Mouse (Mus musculus) adrenal gland, postnatal 14 days (tissue): ENCODE data around the gene Chaf1a. TPM values are rescaled to one million over a fixed set of nuclear protein-coding genes. Genes with fewer than 3 reads are reported as not detected.

ENCODE experiments used
- DNase-seq: peaks from one replicate; pipeline ENCODE4 v3.0.0; 2021; ENCODE audit warnings: mixed read lengths
- long read RNA-seq, 2 experiments: library from polyadenylated mRNA; stranded (forward); transcript quantifications; one replicate each; pipeline ENCODE4 v2.0.0; 2021
- total RNA-seq: library from RNA; stranded (reverse); gene quantifications from 2 replicates; pipeline ENCODE4 v1.2.3, GENCODE M21; 2021

Gene Chaf1a
- 8.3 and 10.2 TPM in 2 replicates for total RNA-seq
- long read RNA-seq, experiment 1, full-length matches to known transcripts: 27 of 30 reads
- long read RNA-seq, experiment 1, partial matches to known transcripts: 3 of 30 reads
- long read RNA-seq, experiment 1, other reads (novel, unspliced or antisense): 0 of 30 reads
- long read RNA-seq, experiment 2, full-length matches to known transcripts: 13 of 17 reads
- long read RNA-seq, experiment 2, partial matches to known transcripts: 3 of 17 reads
- long read RNA-seq, experiment 2, other reads (novel, unspliced or antisense): 1 of 17 reads

DNA sequence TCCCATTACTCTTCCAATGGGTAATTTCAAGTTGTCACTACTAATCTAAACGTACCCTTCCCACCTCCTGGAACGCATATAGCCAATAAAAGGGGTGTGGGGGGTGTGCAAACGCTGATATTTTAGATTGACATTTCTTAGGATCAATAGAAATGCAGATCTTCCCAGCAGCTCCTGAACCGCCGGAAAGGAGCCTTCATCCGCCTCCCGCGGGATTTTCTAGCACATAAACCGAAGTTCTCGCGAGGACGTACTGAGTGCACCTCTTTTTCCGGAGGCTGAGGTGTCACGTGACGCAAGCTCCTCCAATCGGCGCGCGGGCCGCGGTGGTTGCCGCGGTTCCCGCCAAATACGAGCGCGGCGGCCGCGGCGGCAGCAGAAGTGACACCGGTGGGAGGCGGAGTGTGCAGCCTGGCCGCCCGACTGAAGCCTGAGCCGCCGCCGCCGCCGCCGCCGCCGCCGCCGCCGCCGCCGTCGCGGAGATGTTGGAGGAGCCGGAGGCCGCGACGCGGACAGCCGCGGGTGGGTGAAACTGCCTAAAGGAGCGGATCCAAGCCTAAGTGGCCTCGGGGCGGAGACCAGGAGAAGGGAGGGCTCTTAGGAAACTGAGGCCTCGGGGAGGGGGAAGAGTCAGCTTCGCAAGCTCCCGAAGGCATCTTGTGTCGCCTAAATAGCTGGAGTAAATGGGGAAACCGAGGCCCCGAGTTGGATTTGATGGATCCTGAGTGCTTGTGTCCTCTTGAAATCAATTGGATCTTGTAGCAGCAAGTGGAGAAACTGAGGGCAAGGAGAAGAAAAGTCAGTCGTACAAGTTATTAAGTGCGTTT is at the start of gene Chaf1a:
Chaf1a (plus strand) TSS at position 410 of the 827 bp plus-strand sequence.
- DNase-seq: peak; percentile 98

DNA sequence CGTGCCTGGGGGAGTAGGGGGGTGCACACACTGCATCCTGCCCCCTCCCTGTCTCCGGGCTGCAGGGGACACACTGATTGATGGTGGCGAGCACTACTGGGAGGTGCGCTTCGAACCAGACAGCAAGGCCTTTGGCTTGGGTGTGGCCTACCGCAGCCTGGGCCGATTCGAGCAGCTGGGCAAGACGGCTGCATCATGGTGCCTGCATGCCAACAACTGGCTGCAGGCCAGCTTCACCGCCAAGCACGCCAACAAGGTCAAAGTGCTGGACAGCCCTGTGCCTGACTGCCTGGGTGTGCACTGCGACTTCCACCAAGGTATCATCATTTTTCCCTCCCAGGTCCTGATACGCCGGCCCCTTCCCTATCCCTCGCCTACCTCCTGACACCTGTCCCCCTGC is 44.2 kb upstream of the Chaf1a start:
- peak; percentile 86 for DNase-seq

GRCm38 (mm10) chr17:55999794-56000499 is 40.3 kb upstream of the Chaf1a start:
- no peak for DNase-seq

DNA sequence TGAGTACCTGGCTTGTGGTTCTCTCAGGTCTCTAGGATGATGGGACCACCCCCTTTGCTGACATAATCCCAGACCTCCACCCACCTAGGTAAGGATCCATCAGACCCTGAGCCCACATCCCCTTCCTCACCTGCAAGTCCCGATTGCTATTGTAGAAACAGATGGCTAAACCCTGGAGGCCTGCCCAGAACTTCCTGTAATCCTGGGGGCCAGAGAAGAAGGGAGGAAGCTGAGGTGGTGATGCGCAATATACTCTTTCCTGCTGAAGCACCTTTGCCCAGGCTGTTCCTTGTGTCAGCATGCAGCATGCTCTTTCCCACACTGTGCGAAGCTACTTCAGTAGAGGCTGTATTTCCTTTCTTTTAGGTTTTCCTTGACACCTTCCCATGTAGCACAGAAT is 37.2 kb upstream of the Chaf1a start:
- no peak for DNase-seq

- DNase-seq: peak; percentile 13
Measured at GRCm38 (mm10) chr17:56005415-56006061, 34.7 kb upstream of the Chaf1a start, which contains the start of the genes Stap2 and Mpnd. Gene Stap2 (minus strand): TSS chr17:56005584. Gene Mpnd (plus strand): TSS chr17:56005711.

GRCm38 (mm10) chr17:56006956-56007355 is 33.3 kb upstream of the Chaf1a start:
- DNase-seq: no peak

DNA sequence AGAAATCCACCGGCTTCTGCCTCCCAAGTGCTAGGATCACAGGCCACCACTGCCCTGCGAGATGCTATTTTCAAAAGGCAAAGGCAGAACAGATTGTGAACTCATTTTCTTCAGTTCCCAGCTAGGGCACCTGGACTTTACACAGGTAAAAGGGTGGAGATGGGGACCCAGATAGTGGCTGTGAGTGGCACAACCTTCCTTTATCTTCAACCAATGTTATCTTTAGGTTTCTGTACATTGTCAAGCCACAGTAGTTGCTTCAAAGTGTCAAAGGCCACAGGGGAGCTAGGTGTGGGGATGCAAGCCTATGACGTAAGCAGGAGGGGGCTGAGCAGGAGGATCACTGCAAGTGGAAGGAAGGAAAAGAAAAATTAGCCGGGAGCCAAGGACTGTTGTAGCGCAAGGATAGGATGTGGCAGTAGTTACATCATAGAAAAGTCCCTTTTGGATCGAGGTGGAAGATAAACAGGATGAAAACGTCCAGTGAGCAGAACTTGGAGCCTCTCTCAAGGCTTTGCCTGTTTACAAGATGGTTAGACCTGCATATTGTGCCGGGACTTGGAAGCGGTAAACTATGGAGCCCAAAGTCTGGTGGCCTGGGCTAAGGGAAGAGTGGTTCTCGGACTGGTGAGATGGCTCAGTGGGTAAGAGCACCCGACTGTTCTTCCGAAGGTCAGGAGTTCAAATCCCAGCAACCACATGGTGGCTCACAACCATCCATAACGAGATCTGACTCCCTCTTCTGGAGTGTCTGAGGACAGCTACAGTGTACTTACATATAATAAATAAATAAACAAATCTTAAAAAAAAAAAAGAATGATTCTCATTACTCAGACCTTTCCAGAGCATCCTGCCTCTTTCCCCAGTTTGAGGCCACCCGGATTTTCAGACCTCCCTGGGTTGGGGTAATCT is 32.5 kb upstream of the Chaf1a start:
- DNase-seq: peak; percentile 9

- peak; percentile 97 for DNase-seq
Measured at GRCm38 (mm10) chr17:56008356-56009087, 31.7 kb upstream of the Chaf1a start.

DNA sequence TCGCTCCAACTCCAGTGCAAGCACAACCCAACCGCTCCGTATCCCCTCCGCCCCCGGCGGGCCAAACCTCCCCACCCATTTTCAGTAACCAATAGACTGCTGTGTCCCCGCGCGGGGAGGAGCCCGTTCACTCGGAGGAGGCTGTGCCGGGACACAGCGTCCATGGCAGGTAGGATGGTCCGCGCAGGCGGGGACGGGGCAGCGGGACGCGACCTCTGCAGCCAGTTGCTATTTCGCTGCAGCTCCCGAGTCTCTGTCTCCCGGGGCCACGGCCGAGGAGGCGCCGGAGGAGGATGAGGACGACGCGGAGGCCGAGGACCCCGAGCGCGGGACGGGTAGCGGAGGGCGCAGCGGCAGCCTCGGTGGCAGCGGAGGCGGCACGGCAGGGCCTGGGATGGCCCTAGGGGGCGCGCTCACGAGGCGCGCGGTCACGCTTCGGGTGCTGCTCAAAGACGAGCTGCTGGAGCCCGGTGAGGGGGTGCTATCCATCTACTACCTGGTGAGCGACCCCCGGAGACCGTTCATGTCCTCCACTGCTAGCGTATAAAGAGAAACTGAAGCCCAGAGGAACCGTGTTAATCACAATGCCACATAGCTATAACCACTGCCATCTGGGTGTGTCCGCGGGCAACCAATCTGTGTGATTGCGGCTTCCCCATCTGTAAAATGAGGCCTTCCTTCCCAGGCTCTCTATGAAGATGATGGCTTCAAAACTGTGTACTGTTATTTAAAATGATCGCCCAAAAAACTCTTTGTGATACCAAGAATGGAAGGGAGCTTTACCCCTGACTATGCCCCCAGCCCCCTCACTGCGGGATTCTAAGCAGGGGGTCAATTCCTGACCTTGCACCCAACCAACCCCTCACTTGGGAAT is 30.9 kb upstream of the Chaf1a start:
- DNase-seq: peak; percentile 97

GRCm38 (mm10) chr17:56009962-56010240 is 30.3 kb upstream of the Chaf1a start:
- peak; percentile 15 for DNase-seq

- peak; percentile 21 for DNase-seq
Measured at GRCm38 (mm10) chr17:56010255-56010654, 30.0 kb upstream of the Chaf1a start.

GRCm38 (mm10) chr17:56010681-56011080 is 29.6 kb upstream of the Chaf1a start:
- peak; percentile 93 for DNase-seq

- no peak for DNase-seq
Measured at GRCm38 (mm10) chr17:56011441-56011840, 28.8 kb upstream of the Chaf1a start.

DNA sequence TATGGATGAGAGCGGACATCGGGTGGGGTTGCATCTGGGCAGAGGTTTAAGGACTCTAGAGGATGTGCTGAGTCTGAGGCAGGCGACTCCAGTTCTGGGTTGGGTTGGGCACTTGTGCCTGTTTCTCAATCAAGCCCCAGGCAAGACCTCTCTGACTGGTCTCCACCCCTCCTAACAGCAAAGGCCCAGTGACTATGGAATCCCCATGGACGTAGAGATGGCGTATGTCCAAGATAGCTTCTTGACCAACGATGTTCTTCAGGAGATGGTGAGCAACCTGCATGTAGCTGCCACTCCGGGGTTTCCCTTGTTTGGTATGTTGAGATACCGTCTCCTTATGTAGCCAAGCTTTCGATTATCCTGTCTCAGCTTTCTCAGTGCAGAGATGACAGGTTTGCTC is 24.9 kb upstream of the Chaf1a start:
- no peak for DNase-seq

GRCm38 (mm10) chr17:56016382-56016781 is 23.9 kb upstream of the Chaf1a start:
- DNase-seq: no peak

DNA sequence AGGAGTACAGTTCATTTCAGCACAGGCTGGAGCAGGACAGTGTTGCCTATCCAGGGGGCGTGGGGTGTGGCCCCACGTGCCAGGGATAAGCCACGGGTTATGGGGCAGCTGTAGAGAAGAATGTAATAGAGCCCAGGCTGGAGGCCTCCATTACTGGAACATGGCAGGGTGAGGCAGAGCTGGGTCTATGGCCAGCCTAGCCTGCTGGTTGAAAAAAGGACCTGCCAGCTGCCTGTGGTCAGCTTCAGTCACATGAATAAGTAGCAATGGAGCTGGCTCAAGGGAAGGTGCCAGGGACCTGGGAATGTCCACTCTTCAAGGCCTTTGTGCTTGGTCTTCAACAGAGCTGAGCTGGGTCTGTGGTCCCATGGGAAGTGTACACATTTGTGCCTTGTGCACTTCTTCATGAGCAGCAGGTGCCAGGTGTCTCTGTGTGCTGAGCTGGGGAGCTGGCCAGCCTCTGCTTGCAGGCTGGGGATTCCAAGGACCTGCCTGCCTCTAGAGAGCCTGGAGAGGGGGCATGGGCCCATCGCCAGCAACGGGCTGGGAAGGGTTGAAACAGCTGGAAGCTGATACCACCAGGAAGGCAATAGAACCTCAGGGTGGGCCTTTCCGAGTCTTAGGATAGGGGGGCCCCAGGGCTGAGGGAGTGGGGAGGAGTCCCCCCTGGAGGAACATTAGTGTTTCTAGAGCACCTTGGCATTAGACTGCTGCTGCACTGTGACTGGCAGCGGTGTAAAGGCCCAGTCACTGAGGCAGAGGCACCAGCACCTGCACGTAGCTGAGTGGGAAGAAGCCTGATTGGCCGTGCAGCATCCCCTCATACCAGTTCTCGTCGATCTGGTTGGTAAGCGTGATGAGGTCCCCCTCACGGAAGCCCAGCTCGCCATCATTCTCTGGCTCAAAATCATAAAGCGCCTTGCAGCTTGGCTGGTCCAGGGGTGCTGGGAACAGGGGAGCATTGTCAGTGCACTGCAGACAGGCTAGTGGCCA is 23.1 kb upstream of the Chaf1a start:
- DNase-seq: no peak

- DNase-seq: no peak
Measured at GRCm38 (mm10) chr17:56017848-56018247, 22.4 kb upstream of the Chaf1a start.
